Mouse (Mus musculus) bone marrow macrophage, adult 2 months (primary cell): Measurements from ENCODE around the gene Fcho1.
"Not testable (repeated sequence)": the region's sequence is repeated elsewhere in the genome, so short reads cannot be mapped to it uniquely, and the experiment has no call there.

Experiments used
- CTCF ChIP-seq: IDR thresholded peaks from 2 replicates; pipeline ENCODE4 v1.5.1; 2012; ENCODE audit warnings: low read depth, mild to moderate bottlenecking, low read length, moderate library complexity
- POLR2A ChIP-seq: IDR thresholded peaks from 2 replicates; pipeline ENCODE4 v1.6.1; 2012; ENCODE audit warnings: mild to moderate bottlenecking, low read depth, low read length, borderline replicate concordance

DNA sequence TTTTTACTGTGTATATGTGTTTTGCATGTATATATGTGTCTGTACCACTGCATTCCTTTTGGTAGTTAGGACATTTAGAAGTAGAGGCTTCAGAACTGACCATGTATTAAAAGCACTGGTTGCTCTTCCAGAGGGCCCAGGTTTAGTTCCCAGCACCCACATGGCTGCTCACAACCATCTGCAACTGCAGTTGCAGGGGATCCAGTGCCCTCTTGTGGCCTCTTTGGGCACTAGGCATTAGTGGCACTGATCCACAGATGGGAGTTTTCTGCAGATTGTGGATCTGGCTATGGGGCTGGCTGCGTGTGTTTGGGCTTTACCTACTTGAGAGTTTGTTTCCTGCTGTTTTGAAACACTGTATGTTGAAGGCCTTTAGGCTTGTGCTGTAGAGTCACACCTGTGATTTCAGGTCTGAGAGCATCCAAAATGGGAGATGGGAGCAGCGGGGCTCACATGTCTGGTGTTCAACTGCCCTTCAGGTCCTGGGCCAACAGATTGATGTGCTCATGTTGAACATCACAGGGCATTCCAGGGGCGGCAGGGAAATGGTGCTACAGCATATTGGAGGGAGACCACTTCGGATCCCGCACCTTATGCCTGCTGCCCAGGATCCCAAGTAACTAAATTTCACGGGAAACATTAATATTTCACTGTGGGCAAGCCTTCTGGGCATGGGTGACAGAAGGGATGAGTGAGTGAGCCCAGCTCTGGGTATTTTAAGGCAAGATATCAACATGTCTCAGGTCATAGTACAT lies 24.0 kb upstream of the Fcho1 start:
- TF ChIP-seq CTCF, POLR2A: not testable (repeated sequence)
